Mouse (Mus musculus) duodenum, adult 2 months (tissue): ENCODE measurements around the gene Il25. TPM values are rescaled to one million over a fixed set of nuclear protein-coding genes. Genes with fewer than 3 reads are reported as not detected.

Experiments
- polyA plus RNA-seq: library from polyadenylated mRNA; depleted of rRNA; stranded (reverse); fragments of >200 nt; gene quantifications from 2 replicates; pipeline ENCODE4 v1.2.3, GENCODE M21; 2012; ENCODE audit warnings: low replicate concordance; rRNA removed

Gene Il25
- 0.92 TPM in 1 of 2 replicates, not detected in the other for polyA plus RNA-seq

GRCm38 (mm10) chr14:54932645-54933150 lies at the start of gene Il25:
Gene Il25, plus strand, starts transcription at chr14:54932695.

GRCm38 (mm10) chr14:54883154-54884021 lies 49.1 kb upstream of the Il25 start, which contains the start of the genes Bcl2l2 and Gm20521:
Gene Bcl2l2, plus strand, starts transcription at chr14:54883377.
Gene Gm20521, plus strand, starts transcription at chr14:54883441.

DNA sequence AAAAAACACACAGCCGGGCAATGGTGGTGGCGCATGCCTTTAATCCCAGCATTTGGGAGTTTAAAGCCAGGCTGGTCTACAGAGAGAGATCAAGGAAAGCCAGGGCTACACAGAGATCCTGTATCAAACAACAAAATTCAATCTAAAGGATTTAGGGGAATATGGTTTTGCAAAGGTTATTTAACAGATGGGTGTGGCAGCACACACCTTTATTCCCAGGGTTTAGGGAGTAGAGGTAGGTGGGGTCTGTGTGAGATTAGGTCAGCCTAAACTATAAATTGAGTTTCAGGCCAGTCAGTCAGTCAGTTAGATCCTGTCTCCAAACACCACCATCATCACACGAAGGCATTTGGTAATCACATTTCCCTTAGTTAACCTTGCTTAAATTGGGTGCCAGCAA lies 40.3 kb upstream of the Il25 start, which contains the start of gene Pabpn1:
Gene Pabpn1 (plus strand): TSS at position 301 of the 400 bp plus-strand sequence.

GRCm38 (mm10) chr14:54912886-54913285 lies 19.6 kb upstream of the Il25 start, which contains the start of gene Slc22a17:
Gene Slc22a17, minus strand, starts transcription at chr14:54913132.

GRCm38 (mm10) chr14:54925349-54926342 lies 6.8 kb upstream of the Il25 start, which contains the start of gene Efs:
Gene Efs, minus strand, starts transcription at chr14:54926126.

DNA sequence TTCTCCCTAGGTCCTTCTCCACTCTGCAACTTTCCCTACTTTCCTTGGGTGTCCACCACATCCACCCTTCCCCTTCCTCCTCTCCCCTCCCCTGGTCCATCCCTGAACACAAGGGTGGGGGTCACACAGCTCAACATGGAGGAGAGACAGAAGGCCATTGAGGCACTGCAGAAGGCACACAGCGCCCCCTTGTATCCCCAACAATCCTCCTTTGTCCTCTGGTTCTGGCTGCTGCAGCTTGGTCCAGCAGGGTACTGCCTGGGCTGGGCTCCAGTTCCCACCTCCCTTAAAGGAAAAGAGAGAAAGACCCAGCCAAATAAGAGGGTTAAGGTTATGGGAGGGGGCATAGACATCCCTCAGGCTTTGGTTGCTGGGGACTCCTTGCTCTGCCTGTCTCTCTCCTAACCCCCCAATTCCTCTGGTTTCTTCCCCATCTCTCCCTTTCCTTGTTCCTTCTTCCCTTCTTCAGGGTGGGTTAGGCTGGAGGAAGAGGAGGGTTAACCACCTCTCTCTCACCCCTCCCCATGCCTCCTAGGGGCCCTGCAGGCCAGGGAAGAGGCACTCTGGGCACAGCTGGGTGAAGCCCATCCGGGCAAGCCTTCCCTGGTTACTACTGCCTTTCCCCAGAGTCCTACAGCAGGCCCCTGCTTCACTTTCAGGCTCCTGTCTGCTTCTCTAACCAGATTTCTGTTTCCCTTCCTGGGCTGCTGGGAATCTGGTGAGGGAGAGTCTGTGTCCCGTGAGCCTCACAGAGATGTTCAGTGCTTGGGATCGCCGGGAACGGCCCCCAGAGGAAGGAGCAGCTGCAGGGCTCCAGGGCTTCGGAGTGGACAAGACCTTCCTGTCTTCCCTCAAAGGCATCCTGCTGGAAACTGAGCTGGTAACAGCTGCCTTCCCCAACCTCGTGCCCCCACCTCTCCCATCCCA lies 3.7 kb downstream of the Il25 start, which contains the start of gene Cmtm5:
Gene Cmtm5 (plus strand): TSS at position 358 of the 927 bp plus-strand sequence.

GRCm38 (mm10) chr14:54966320-54966977 lies 34.0 kb downstream of the Il25 start, which contains the start of gene Myh6:
Gene Myh6, minus strand, starts transcription at chr14:54966927.

DNA sequence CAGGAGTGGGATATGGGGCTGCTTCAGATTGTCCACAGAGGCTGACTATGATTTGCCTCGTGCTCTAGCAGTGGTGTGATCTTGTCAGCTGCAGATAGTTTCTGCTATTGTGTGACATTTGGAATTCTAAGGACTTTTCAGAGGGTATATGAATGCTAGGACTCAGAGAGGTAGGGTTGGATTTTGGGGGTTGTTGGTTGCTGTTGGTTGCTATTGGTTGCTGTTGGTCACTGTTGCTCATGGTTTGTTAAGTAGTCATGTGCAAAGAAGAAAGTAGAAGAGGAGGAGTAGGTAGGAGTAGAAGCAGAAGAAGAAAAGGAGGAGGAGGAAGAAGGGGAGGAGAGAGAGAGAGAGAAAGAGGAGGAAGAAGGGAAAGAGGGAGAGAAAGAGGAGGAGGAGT lies 44.1 kb downstream of the Il25 start, which contains the start of gene Gm17428:
Gene Gm17428 (plus strand): TSS at position 301 of the 400 bp plus-strand sequence.

Other genes starting within 250 kb of the Il25 start
- gene 1700123O20Rik, start 246.5 kb upstream of the Il25 start, polyA plus RNA-seq, result 25.6 and 33.7 TPM in 2 replicates
- 48.2 and 68.8 TPM in 2 replicates for gene Acin1, start 245.8 kb upstream of the Il25 start, polyA plus RNA-seq
- 0.04 and 0.23 TPM in 2 replicates for gene Gm29776, start 233.9 kb upstream of the Il25 start, polyA plus RNA-seq
- gene Cebpe, start 220.5 kb upstream of the Il25 start, polyA plus RNA-seq, result 2.4 and 8.7 TPM in 2 replicates
- gene Slc7a8, start 150.7 kb upstream of the Il25 start, polyA plus RNA-seq, result 45.5 and 192 TPM in 2 replicates
- gene Rnf212b, start 118.6 kb upstream of the Il25 start, polyA plus RNA-seq, result not detected in 2 replicates
- 1.5 and 2.0 TPM in 2 replicates for gene Homez, start 61.7 kb upstream of the Il25 start, polyA plus RNA-seq
- 15.5 and 18.2 TPM in 2 replicates for gene Ppp1r3e, start 55.1 kb upstream of the Il25 start, polyA plus RNA-seq
- gene Bcl2l2, start 49.3 kb upstream of the Il25 start, polyA plus RNA-seq, result 31.3 and 48.5 TPM in 2 replicates
- 10.4 and 10.8 TPM in 2 replicates for gene Gm20521, start 49.3 kb upstream of the Il25 start, polyA plus RNA-seq
- 34.7 and 37.9 TPM in 2 replicates for gene Pabpn1, start 40.2 kb upstream of the Il25 start, polyA plus RNA-seq
- 16.9 and 36.0 TPM in 2 replicates for gene Slc22a17, start 19.6 kb upstream of the Il25 start, polyA plus RNA-seq
- 4.4 and 8.0 TPM in 2 replicates for gene Efs, start 6.6 kb upstream of the Il25 start, polyA plus RNA-seq
- 0.79 and 1.8 TPM in 2 replicates for gene Cmtm5, start 3.6 kb downstream of the Il25 start, polyA plus RNA-seq
- gene Myh6, start 34.2 kb downstream of the Il25 start, polyA plus RNA-seq, result 0.64 TPM in 1 of 2 replicates, not detected in the other
- not detected in 2 replicates for gene Gm17428, start 44.2 kb downstream of the Il25 start, polyA plus RNA-seq
- gene Myh7, start 61.9 kb downstream of the Il25 start, polyA plus RNA-seq, result 0.02 and 0.13 TPM in 2 replicates
- 3.6 and 3.8 TPM in 2 replicates for gene Ngdn, start 82.8 kb downstream of the Il25 start, polyA plus RNA-seq
- gene Zfhx2, start 159.6 kb downstream of the Il25 start, polyA plus RNA-seq, result 1.5 and 2.4 TPM in 2 replicates
- gene Thtpa, start 162.1 kb downstream of the Il25 start, polyA plus RNA-seq, result 4.0 and 4.6 TPM in 2 replicates
- gene Ap1g2, start 173.9 kb downstream of the Il25 start, polyA plus RNA-seq, result 83.8 and 83.9 TPM in 2 replicates
- gene Jph4, start 184.2 kb downstream of the Il25 start, polyA plus RNA-seq, result 0.69 and 0.84 TPM in 2 replicates